Mouse (Mus musculus): ENCODE data around the gene 5730409E04Rik.

- TF ChIP-seq CTCF (IDR thresholded peaks at IDR 0.05; ENCODE audit: control insufficient read depth, insufficient read depth, low read length): no peak
- TF ChIP-seq POLR2A (IDR thresholded peaks at IDR 0.05; ENCODE audit: borderline replicate concordance, control insufficient read depth, low read depth, low read length): no peak
These were observed 39.8 kb upstream of the 5730409E04Rik start for GRCm38 (mm10) chr4:126569783-126570182.
